Mouse (Mus musculus) right cerebral cortex, postnatal 10 days (tissue): ENCODE results near the gene Polr1b.
A peak's percentile ranks its signal among the peaks of the same experiment; 100 is the strongest.

Experiments used
- DNase-seq, 2 experiments: peaks; one replicate each; pipeline ENCODE4 v3.0.0; 2021; ENCODE audit warnings: low spot score in 2 of 2

Gene Polr1b

DNA sequence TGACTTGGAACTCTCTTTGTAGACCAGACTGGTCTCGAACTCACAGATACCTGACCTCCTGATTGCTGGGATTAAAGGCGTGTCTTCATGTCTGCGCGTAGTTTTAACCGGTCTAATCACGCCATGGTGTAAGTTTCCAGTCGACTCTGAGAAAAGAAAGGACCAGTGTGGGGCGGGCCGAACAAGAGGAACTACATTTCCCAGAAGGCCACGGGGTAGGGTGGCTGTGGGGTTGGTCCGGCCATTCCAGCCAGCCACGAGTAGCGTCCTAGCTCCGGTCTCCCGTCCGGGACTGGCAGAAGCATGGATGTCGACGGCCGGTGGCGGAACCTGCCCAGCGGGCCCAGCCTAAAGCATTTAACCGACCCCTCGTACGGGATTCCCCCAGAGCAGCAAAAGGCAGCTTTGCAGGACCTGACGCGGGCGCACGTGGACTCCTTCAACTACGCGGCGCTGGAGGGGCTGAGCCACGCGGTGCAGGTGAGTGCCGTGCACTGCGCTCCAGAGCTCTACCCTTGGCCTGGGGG lies at the start of gene Polr1b:
Gene Polr1b, plus strand, starts transcription at position 212 of the 527 bp plus-strand sequence.
- DNase-seq, result peak; percentile 95 to 96

DNA sequence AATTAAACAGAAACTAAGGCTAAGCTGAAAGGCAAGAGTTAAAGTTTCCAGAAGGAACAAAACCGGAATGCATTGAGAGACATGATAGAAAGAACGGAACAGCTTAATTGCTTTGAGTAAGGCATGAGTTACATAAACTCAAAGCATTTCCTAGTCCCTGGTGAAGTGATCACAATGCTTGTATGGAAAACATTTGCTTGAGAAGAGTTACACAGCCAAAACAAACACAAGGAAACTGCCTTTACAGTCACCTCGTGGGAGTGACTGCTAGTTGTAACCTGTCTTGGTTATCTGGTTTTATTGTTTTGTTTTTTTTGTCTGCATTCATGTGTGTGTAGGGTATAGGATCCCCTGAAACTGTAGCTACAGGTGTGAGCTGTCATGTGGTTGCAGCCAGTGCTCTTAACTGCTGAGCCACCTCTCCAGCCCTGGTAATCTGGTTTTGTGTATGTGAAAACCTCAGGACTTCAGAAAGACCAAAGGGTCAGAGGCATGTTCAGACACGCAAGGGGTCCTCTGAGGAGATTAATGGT lies 48.3 kb upstream of the Polr1b start:
- DNase-seq, result no peak

DNA sequence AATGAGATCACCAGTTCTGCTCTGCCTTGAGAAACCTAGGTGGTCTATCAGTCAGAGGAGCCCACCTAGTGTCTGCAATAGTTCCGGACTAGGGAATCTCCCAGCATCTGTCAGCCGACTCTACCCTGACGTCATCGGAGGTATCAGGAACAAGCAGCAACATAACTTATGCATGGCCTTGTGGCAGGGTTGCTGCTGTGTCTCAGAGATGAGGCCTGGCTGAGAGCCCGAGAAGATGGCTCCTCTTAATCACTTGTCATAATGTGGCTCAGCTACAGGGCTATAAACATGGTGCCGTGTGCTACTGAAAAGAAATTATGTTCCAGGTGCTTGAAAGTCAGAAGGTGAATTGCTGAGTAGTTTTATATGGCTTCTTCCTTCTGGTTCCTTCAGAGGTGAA lies 45.1 kb upstream of the Polr1b start:
- no peak for DNase-seq

DNA sequence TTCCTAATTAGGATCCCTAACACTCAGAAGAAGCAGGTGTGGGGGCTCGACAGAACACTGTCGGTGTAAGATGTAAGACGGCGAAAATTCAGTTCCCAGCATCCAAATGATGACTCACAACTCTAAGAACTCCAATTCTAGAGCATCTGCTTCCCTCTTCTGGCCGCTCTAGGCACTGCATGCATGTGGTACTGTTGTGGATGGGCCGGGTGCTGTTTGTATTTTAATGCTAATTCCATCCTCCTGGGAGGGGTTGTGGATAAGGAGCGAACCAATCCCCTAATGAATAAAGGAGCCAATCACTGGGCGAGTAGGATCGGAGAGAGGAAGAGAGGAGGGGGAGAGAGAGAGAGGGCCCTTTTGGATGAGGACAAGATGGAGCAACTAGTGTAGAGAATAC lies 44.2 kb upstream of the Polr1b start:
- no peak for DNase-seq

DNA sequence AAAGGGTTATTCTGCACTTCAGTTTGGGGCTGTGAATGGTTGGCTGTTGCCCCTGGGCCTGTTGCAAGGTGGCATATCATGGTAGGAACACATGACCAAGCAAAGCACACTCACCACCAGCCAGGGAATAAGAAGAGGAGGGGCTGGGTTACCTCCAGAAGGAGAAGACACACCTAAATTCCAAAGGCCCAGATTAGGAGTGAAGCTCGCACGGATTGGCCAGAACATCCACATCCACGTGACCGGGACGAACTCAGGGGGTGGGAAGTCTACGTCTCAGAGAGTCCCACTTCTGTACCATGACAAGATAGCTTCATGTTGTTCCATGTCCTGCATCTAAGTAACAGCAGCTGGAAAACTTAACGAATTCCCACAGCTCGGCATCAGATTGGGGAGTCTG lies 43.5 kb upstream of the Polr1b start:
- DNase-seq, result no peak

DNA sequence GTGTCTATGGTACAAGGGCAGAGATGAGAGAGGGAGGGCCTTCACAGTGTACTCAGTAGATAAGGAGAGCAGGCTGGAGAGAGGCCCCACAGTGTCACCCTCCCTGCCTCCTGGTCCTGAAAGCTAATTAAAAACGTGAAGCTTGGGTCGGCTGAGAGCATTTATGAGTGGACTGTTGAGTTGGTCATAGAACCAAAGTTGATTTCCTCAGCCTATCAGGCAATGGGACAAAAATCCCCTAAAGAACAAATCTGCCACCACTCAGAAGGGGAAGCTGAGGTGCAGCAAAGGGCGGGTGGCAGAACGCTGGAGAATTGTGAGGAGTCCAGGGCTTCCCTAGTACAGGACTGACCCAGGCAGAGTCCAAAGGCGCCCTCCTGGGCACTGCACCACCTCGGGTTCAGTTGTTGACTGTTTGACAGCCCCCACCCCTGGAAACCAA lies 42.9 kb upstream of the Polr1b start:
- no peak for DNase-seq

DNA sequence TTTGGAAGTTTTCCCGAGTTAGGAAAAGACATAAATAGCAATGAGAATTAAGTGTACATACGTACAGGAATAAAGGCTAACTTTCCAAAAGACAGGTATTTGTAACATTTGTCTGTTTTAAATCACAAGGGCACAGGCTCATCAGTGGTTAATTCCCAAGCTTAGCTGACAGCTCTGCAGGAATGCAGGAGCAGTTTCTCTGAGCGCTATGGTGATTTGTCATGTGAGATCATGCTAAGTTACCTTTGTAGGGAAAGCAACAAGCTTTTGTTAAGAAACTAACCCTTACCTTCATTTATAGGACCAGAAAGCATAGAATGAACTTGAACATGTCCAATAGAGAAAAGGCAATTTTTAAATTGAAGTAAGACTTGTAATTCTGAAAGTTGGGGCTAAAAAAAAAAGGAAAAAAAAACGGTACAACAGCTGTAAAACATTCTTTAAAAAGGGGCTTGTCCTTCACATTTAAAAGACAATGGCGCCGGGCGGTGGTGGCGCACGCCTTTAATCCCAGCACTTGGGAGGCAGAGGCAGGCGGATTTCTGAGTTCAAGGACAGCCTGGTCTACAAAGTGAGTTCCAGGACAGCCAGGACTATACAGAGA lies 39.2 kb upstream of the Polr1b start:
- DNase-seq, result no peak

DNA sequence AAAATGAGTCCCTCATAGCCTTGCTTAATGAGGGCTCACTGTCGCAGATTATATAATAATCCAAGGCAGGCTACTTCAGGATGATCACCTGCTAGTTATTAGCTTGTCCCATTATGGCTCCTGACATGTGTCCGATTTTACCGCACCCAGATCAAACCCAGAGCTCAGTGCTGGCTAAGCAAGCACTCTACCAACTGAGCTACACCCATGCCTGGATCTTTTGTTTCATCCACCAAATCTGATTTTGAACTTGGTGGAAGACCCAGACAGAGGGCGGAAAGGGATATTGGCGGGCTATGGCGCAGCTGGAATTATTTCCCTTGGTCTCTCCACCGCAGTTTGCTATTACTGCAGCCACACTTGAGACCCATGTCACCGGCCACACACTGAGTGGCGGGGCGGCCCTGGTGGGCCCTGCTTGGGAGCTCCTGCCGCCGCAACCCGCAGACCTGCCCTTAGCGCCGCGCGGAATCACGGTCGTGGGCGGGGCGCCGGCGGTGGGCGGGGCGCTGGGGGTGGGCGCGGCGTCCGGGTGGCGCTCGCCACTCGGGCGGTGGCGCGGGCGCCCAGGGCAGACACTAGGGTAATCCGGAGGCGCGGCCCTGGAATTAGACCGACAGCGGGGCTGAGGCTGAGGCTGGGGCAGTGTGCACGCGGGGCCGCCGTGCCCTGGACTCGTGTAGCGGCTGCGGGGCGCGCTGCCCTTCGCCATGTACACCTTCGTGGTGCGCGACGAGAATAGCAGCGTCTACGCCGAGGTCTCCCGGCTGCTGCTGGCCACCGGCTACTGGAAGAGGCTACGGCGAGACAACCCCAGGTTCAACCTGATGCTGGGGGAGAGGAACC lies 35.1 kb upstream of the Polr1b start, which contains the start of gene Ttl:
Gene Ttl, plus strand, starts transcription at position 506 of the 846 bp plus-strand sequence.
- peak; percentile 79 to 82 for DNase-seq

DNA sequence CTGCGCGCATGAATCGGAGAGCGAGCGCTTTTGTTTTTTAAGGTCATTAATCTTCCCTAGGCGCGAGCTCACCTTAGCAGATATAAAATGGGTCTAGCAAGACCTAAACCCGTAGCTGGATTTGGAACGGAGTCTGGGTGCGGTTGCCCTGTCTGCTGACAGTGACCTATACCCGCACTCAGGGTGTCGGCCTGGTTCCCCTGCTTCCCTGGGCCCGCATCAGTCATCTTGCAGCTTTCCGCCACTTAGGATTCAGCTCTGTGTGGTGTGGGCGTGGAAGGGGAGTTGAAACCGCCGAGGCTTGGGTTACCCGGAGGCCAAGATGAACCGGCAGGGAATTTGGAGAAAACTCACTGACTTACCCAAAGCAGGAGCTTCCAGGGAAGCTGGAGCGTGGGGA lies 34.5 kb upstream of the Polr1b start:
- peak; percentile 75 to 77 for DNase-seq

DNA sequence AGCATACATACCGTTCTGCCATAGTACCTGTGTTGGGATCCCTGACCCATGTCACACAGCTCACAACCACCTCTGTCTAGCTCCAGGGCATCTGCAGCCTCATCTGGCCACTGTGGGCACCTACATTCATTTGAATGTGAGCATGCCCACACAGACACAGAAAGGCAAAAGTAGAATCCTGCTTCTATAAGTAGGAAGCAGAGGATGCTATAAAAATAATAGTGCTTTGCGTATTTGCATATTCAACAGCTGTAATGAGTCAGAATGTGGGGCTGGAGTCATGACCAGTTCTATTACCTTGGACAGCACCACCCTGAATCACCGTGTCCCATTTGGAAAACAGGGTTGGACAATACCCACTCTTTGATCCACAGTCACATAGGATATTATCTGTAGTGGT lies 30.5 kb upstream of the Polr1b start:
- no peak for DNase-seq

DNA sequence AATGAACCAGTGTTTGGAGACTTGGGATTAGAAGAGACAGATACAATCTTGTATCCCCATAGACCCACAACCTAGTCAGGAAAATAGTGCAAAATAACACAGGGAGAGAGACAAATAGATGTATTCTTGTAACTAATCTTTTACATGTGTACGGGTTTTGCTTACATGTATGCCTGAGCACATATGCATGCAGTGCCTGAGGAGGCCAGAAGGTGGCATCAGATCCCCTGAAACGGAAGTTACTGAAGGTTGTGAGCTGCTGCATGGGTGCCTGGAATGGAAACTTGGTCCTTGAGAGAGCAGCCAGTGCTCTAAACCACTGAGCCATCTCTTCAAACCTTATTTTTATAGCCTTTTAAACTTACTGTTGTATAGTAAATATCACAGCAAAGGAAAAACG lies 22.5 kb upstream of the Polr1b start:
- no peak for DNase-seq

DNA sequence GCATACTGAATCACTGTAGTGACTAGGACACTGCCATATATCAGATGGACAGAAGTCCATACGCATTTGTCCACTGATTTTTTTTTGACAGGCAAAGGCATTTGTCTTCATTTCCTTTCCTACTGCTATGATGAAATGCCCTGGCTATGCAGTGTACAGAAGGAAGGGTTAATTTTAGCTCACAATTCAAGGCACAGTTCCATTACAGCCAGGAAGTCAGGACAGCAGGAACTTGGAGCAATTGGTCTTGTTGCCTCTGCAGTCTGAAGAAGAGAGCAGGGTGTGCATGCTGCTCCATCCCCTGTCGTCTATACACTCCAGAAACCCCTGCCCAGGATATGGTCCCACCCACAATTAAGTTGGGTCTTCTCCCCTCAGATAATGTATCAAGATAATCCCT lies 21.6 kb upstream of the Polr1b start:
- no peak for DNase-seq

DNA sequence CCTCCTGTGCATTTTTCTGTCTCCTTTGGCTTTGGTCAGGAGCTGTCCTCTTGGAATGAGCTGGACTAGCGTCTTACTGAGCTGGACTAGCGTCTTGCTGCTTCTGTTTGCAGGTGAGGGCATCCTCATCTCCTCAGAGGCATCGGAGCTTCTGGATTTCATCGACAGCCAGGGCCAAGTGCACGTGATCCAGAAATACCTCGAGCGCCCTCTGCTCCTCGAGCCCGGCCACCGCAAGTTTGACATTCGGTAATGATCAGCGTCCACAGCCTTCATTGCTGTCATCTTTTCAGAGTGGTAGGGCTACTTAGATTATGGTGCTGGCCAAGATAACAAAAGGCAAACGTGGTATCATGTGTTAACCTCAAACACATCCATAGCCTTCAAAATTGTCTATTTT lies 19.7 kb upstream of the Polr1b start:
- DNase-seq, result no peak

DNA sequence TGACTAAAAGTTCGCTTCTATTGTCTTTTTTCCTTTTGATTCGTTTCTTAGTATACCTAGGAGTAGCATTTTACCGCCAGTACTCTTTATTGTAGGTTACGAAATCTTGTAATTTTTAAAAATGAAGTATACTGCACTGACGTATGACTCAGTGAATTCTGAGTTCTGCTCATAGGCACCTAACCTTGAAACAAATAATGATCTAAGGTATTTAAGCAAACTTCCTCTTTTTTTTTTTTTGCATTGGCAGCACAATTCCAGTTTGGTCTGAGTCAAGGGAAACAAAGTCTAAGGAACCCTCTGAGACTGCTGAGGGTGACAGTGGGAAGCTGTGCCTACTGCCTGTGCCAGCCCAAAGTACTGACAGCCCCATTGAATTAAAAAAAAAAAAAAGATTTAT lies 17.3 kb upstream of the Polr1b start:
- no peak for DNase-seq

DNA sequence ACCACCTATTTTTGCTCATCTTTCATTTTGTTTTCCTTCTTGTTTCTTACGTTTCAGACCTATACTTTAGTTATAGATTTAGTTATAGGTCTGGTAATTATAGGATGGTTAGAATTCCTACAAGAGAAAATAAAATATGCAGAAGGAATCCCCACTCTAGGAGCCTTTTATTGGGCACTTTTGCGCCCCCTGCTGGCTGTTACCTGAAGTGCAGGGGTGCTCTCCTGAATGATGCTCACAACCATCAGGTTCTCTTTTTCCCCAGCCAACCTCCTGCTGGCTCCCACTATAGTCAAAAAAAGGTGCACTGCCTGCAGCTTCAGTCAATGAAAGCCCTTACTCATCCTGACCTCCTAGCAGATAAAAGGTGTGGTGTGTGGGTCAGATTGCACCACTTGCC lies 15.8 kb upstream of the Polr1b start:
- no peak for DNase-seq

DNA sequence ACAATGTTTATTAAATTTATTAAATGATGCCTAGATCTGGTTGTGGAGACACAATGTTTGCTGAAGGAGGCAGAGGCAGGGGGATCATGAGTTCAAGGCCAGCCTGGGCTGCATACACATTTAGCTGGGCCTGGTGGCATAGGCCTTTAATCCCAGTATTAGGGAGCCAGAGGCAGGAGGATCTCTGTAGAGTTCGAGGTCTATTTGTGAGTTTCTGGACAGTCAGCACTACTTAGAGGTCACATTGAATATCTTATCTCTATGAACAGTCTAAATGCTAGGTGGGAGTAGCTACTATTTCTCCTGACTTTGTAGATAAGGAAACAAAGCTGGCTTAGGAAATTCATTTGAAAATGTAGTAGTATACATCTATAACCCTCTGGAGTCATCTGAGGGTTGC lies 13.3 kb upstream of the Polr1b start:
- DNase-seq, result no peak

DNA sequence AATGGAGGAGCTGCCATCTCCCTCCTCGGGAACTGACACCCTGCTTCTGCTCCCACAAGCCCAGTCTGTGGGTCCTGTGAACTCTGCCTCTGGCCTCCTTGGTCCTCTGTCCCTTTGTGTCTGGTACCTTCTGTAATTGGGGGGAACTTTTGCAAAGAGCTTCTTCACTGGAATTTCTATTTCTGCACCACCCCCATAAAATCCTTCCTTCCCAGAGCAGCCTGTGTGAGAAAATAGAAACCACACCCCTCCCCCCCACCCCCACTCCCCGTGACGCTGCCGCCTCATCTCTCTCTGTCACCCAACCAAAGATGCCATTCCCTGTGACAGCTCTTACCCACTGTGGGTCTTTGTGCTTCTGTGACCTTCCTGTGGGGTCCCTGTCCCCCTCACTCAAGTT lies 10.4 kb upstream of the Polr1b start:
- peak in 1 of 2 experiments; percentile 36 for DNase-seq

DNA sequence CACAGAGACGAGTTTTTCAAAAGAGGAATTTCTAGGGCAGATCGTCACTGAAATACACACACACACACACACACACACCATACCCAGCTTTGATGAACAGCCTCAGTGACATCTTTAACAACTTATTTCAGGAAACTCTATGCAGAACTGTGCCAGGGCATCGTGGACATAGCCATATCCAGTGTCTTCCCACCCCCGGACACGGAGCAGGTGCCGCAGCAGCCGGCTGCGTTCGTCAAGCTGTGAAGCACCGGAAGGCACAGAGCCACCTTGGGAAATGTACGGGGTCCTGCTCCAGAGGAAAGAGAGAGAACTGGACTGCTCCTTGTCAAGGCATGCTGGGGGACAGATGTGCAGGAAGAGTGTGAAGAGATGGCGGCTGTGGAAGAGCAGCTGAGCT lies 8.0 kb upstream of the Polr1b start:
- peak in 1 of 2 experiments; percentile 37 for DNase-seq

DNA sequence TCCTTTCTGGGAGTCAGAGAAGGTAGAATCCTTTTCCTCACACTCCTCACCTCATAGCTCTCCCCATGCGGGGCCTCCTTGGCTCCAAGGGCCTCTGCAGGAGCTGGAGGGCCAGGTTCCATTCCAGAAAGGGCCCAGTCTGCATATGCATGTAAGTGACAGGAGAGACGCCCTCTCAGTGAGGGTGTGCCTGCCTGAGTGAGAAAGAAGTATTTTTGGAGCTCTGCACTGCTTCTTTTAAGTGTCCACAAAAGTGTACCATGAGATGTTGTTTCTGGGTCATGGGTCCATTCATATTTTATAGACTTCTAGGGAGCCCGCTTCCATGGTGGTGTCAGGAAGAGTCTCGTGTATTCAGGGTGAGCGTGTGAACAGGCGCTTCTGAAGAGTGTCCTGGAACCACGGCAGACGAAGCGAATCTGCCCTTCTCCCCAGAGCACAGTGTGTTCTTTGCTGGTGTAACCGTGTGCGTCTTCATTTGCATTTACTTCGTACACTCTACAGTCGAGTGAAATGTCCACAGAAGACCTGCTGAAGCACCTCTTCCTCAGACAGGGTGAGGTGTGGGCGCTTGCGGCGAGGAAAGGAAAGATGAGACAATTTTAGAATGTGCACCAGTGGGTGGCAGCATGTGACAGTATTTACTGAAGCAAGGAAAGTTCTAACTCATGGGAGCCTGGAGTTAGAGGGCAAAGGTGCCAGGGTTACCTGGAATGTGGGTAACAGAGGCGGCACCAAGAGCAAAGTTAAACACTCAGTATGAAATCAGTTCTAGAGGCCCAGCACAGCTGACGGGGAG lies 6.7 kb upstream of the Polr1b start:
- peak; percentile 54 to 61 for DNase-seq

DNA sequence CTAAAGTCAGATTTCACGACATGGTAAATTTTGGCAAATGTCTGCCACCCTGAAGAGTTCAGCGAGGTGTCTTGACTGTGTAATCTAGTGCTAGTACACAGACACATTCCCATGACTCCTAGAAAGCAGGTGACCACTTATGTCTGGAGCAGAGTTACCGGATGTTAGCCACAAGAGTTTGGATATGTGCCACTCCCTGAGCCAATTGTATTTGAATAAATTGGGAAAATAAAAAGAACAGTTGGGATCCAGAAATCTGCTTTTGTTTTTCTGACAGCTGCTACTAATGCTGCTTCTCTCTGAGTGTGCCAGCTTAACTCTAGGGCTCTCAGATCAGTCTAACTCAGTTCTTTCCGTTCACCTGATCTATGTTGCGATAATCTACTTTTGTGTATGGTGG lies 12.1 kb downstream of the Polr1b start:
- DNase-seq, result no peak

DNA sequence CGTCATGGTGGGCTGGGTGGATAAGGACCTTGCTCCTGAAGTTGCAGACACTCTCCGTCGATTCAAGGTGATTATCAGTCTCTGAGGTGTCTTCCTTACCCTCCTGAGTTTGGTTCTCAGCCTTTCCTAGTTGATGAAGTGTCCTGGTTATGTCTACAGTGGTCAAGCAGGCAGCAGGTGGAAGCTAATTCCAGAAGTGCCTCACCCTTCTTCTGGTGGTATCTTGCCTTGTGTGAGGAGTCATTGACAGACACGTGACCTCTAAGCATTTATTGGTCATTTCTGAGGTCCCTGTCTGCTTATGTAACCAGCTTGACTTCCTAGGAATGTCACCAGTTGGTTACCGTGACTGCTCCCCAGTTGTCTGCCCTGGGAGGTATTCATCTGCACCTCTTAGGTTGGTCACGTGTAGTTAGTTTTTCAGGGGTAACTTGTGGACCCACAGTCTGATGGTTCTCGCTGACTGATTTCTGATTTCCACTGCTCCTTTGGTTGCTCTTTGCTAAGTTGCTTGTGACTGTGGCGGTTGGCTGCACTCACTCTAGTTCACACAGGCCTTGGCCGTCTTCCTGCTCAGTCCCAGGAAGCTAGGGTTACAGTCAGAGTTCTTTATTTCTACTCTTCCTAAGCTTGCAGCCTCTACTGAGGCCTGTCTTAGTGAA lies 15.0 kb downstream of the Polr1b start:
- no peak for DNase-seq

DNA sequence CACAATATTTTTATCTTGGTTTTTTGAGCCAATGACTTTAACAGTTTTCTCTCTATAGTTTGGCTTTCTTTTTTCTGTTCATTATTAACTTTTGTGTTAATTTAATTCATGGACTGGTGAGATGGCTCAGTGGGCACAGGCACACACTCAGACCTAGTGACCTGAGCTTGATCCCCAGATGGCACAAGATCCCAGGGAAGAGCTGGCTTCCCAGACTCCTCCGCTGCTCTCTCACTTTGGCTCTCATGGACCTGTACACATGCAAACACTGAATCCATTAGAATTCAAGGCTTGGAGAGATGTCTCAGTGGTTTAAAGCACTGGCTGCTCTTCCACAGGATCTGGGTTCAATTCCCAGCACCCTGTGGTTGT lies 15.6 kb downstream of the Polr1b start:
- no peak for DNase-seq
